Mouse (Mus musculus): ENCODE measurements at regions not wholly inside any gene's neighbourhood (a gene's known extent, or its start where the extent isn't known, plus 50 kb on each side); places are given as distances from the start of the nearest gene placed in this dataset.

GRCm38 (mm10) chr9:33827409-33827808, 658.3 kb upstream of the Kirrel3 start:
- TF ChIP-seq CTCF (conservative IDR thresholded peaks at IDR 0.05; ENCODE audit: low read length) (no peak), POU5F1 (IDR thresholded peaks at IDR 0.05; ENCODE audit: borderline replicate concordance, low read length) (no peak), NANOG (IDR thresholded peaks at IDR 0.05; ENCODE audit: borderline replicate concordance, low read length) (no peak)
